Mouse (Mus musculus): ENCODE results near the gene Zswim3.

GRCm38 (mm10) chr2:164776801-164777200, 28.1 kb upstream of the Zswim3 start:
- TF ChIP-seq CTCF (IDR thresholded peaks at IDR 0.05; ENCODE audit: borderline replicate concordance, insufficient read depth, low read depth, low read length) (no peak), POLR2A (IDR thresholded peaks at IDR 0.05; ENCODE audit: borderline replicate concordance, insufficient read depth, low read length) (no peak)

Measured in cerebellum, adult 2 months (tissue).